Mouse (Mus musculus) MEL-GATA-1-ER (cell line): ENCODE data around the gene Gm29735.
"Not testable (repeated sequence)": the region's sequence is repeated elsewhere in the genome, so short reads cannot be mapped to it uniquely, and the experiment has no call there.

Source experiments
- DNase-seq: peaks from one replicate; pipeline ENCODE4 v3.0.0-alpha.2; 2012; ENCODE audit warnings: low read depth; ENCODE audit errors: extremely low read depth

Gene Gm29735

GRCm38 (mm10) chr7:142157013-142157412 lies at the start of gene Gm29735:
TSS of gene Gm29735 (minus strand) at chr7:142157113.
- not testable (repeated sequence) for DNase-seq

- DNase-seq: no peak
Observed at GRCm38 (mm10) chr7:142205488-142205887, 48.6 kb upstream of the Gm29735 start.

GRCm38 (mm10) chr7:142201064-142201463 lies 44.2 kb upstream of the Gm29735 start, which contains the start of gene Krtap5-3:
TSS of gene Krtap5-3 (plus strand) at chr7:142201364.
- no peak for DNase-seq

GRCm38 (mm10) chr7:142198748-142199147 lies 41.8 kb upstream of the Gm29735 start:
- DNase-seq: no peak

- no peak for DNase-seq
Observed at GRCm38 (mm10) chr7:142190289-142190688, 33.4 kb upstream of the Gm29735 start, which contains the start of gene Gm10153. TSS of gene Gm10153 (minus strand) at chr7:142190389.

GRCm38 (mm10) chr7:142188156-142188555 lies 31.2 kb upstream of the Gm29735 start:
- DNase-seq: no peak

- no peak for DNase-seq
Observed at GRCm38 (mm10) chr7:142181021-142181420, 24.1 kb upstream of the Gm29735 start.

- DNase-seq: no peak
Observed at GRCm38 (mm10) chr7:142178685-142179084, 21.8 kb upstream of the Gm29735 start.

- not testable (repeated sequence) for DNase-seq
Observed at GRCm38 (mm10) chr7:142175905-142176304, 19.0 kb upstream of the Gm29735 start, which contains the start of gene Krtap5-2. TSS of gene Krtap5-2 (minus strand) at chr7:142176005.

GRCm38 (mm10) chr7:142169836-142170235 lies 12.9 kb upstream of the Gm29735 start:
- peak; percentile 21 for DNase-seq

GRCm38 (mm10) chr7:142165639-142166038 lies 8.7 kb upstream of the Gm29735 start, which contains the start of gene Gm4553:
TSS of gene Gm4553 (minus strand) at chr7:142165739.
- not testable (repeated sequence) for DNase-seq

- no peak for DNase-seq
Observed at GRCm38 (mm10) chr7:142159366-142159765, 2.5 kb upstream of the Gm29735 start.

- DNase-seq: no peak
Observed at GRCm38 (mm10) chr7:142155308-142155707, 1.6 kb downstream of the Gm29735 start.

GRCm38 (mm10) chr7:142152191-142152590 lies 4.7 kb downstream of the Gm29735 start:
- DNase-seq: no peak

GRCm38 (mm10) chr7:142148633-142149032 lies 8.3 kb downstream of the Gm29735 start:
- no peak for DNase-seq

- DNase-seq: peak; percentile 6
Observed at GRCm38 (mm10) chr7:142146033-142146432, 10.9 kb downstream of the Gm29735 start.

GRCm38 (mm10) chr7:142145413-142145940 lies 11.4 kb downstream of the Gm29735 start:
- no peak for DNase-seq

- DNase-seq: no peak
Observed at GRCm38 (mm10) chr7:142144507-142144906, 12.4 kb downstream of the Gm29735 start, which contains the start of gene Gm45337. TSS of gene Gm45337 (minus strand) at chr7:142144607.

GRCm38 (mm10) chr7:142143506-142144010 lies 13.4 kb downstream of the Gm29735 start:
- not testable (repeated sequence) for DNase-seq

GRCm38 (mm10) chr7:142140696-142141095 lies 16.2 kb downstream of the Gm29735 start:
- no peak for DNase-seq

GRCm38 (mm10) chr7:142135934-142136333 lies 21.0 kb downstream of the Gm29735 start, which contains the start of gene Gm39115:
TSS of gene Gm39115 (minus strand) at chr7:142136034.
- DNase-seq: not testable (repeated sequence)

- no peak for DNase-seq
Observed at GRCm38 (mm10) chr7:142134206-142134995, 22.5 kb downstream of the Gm29735 start.
